Mouse (Mus musculus) yolk sac, embryonic 10.5 days (tissue): ENCODE data around the gene Cep135.

ENCODE experiments used
- DNase-seq: peaks from one replicate; pipeline ENCODE4 v3.0.0-alpha.2; 2017; ENCODE audit warnings: low spot score

Cep135 gene

GRCm38 (mm10) chr5:76684658-76685605 lies 96.4 kb downstream of the Cep135 start:
- no peak for DNase-seq

- no peak for DNase-seq
Observed at GRCm38 (mm10) chr5:76687961-76688600, 99.6 kb downstream of the Cep135 start.

GRCm38 (mm10) chr5:76688643-76689042 lies 100.1 kb downstream of the Cep135 start:
- DNase-seq: no peak

GRCm38 (mm10) chr5:76690177-76690593 lies 101.7 kb downstream of the Cep135 start:
- no peak for DNase-seq

GRCm38 (mm10) chr5:76691251-76691650 lies 102.8 kb downstream of the Cep135 start:
- DNase-seq: no peak

GRCm38 (mm10) chr5:76691706-76692424 lies 103.4 kb downstream of the Cep135 start:
- DNase-seq: no peak
